Mouse (Mus musculus): ENCODE measurements at regions not wholly inside any gene's neighbourhood (a gene's known extent, or its start where the extent isn't known, plus 50 kb on each side); places are given as distances from the start of the nearest gene placed in this dataset.

DNA sequence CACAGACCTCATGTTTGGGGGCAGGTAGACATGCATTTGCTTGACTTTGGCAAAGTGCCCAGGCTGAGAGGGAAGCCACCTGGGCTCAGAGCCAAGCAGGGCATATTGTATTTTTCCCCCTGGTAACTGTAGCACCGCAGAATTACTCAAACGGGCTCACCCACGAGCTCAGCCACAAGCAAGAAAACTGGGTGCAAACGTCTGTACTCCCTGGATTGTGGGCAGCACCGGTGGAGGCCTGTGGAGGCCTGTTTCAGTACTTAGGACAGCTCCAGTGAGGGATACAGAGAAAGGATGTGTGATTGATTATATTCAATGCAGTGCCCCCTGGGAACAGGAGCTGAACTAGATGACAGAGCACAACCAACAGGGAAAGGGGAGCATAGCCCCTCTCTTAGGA is 135.6 kb upstream of the Vstm2b start:
- peaks cover 0 to 4% of the 10 kb centered on the region in 2 experiments; a peak in 1 of 4 replicates for H3K4me1 ChIP-seq (ENCODE audit: control insufficient read depth in 2 of 2, insufficient read depth in 2 of 2, low read length in 2 of 2, poor library complexity in 1 of 2)
- H3K9ac ChIP-seq (ENCODE audit: insufficient read depth, low read depth, low read length, poor library complexity, severe bottlenecking) = no peak overlapping the region
- no peaks in the 10 kb centered on the region for H3K36me3 ChIP-seq (ENCODE audit: control insufficient read depth, insufficient read depth, low read length, poor library complexity, severe bottlenecking)
- no peak overlapping the region for H3K27ac ChIP-seq (ENCODE audit: insufficient read depth, low read depth, low read length, poor library complexity, severe bottlenecking)
- no peaks in the 10 kb centered on the region for H3K9me3 ChIP-seq (ENCODE audit: control insufficient read depth, insufficient read depth, low read depth, low read length)
- no peak for DNase-seq (ENCODE audit: low read depth, low spot score)
- H3K4me3 ChIP-seq (ENCODE audit: insufficient read depth in 1 of 2, low read depth in 1 of 2, low read length in 2 of 2, poor library complexity in 1 of 2, severe bottlenecking in 1 of 2) = no peak overlapping the region
- in situ Hi-C loops (cut with MboI; ENCODE audit: low sequenced_read_pairs in 2 of 2, unreplicated experiment in 2 of 2) = no loop called here
- no peak for TF ChIP-seq HCFC1 (IDR thresholded peaks at IDR 0.05; ENCODE audit: borderline replicate concordance, insufficient read depth, low read length)
- no peak for TF ChIP-seq MAFK (IDR thresholded peaks at IDR 0.05; ENCODE audit: insufficient read depth, low read depth, low read length)
- no peak for TF ChIP-seq ZC3H11A (IDR thresholded peaks at IDR 0.05; ENCODE audit: borderline replicate concordance, low read depth, low read length)

DNA sequence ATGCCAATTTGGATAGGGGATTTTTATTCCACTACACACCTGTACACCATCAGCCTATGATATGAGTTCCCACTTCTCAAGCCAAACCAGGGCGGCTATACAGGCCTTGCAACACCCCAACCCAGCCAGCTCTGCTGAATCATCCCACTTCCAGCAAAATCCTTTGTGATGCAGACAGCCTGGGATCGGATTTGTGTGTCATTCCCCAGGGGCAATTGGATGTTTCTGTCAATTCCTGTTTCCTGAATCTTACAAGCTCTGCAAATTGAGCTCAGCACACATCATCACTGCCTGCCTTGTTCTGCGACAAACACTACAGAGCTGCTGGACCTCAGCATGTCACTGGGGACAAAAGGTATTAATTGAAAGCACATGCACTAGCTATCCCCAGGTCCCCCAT is 132.0 kb upstream of the Vstm2b start:
- no peaks in the 10 kb centered on the region for H3K9me3 ChIP-seq (ENCODE audit: control insufficient read depth, insufficient read depth, low read depth, low read length)
- H3K4me1 ChIP-seq (ENCODE audit: control insufficient read depth in 2 of 2, insufficient read depth in 2 of 2, low read length in 2 of 2, poor library complexity in 1 of 2) = peaks cover 0 to 4% of the 10 kb centered on the region in 2 experiments; a peak in 1 of 4 replicates
- no peaks in the 10 kb centered on the region for H3K36me3 ChIP-seq (ENCODE audit: control insufficient read depth, insufficient read depth, low read length, poor library complexity, severe bottlenecking)
- no peak overlapping the region for H3K9ac ChIP-seq (ENCODE audit: insufficient read depth, low read depth, low read length, poor library complexity, severe bottlenecking)
- TF ChIP-seq HCFC1 (IDR thresholded peaks at IDR 0.05; ENCODE audit: borderline replicate concordance, insufficient read depth, low read length) = no peak
- TF ChIP-seq CHD2 (IDR thresholded peaks at IDR 0.05; ENCODE audit: low read depth, low read length) = no peak
- no peak for TF ChIP-seq ZNF384 (IDR thresholded peaks at IDR 0.05; ENCODE audit: low read depth, low read length)
- TF ChIP-seq MAFK (IDR thresholded peaks at IDR 0.05; ENCODE audit: insufficient read depth, low read depth, low read length) = peak; percentile 46; the same call in 1 of the 2 replicates
- TF ChIP-seq ZC3H11A (IDR thresholded peaks at IDR 0.05; ENCODE audit: borderline replicate concordance, low read depth, low read length) = no peak
- no peak overlapping the region for H3K4me3 ChIP-seq (ENCODE audit: insufficient read depth in 1 of 2, low read depth in 1 of 2, low read length in 2 of 2, poor library complexity in 1 of 2, severe bottlenecking in 1 of 2)
- DNase-seq (ENCODE audit: low read depth, low spot score) = no peak
- no peak overlapping the region for H3K27ac ChIP-seq (ENCODE audit: insufficient read depth, low read depth, low read length, poor library complexity, severe bottlenecking)
- in situ Hi-C loops (cut with MboI; ENCODE audit: low sequenced_read_pairs in 2 of 2, unreplicated experiment in 2 of 2) = no loop called here

- Histone ChIP-seq H3K27ac (ENCODE audit: insufficient read depth, low read depth, low read length, poor library complexity, severe bottlenecking) (no peak overlapping the region), H3K36me3 (ENCODE audit: control insufficient read depth, insufficient read depth, low read length, poor library complexity, severe bottlenecking) (no peaks in the 10 kb centered on the region), H3K4me1 (ENCODE audit: control insufficient read depth in 2 of 2, insufficient read depth in 2 of 2, low read length in 2 of 2, poor library complexity in 1 of 2) (peaks cover 0 to 5% of the 10 kb centered on the region in 2 experiments; a peak in 1 of 4 replicates), H3K9me3 (ENCODE audit: control insufficient read depth, insufficient read depth, low read depth, low read length) (no peaks in the 10 kb centered on the region), H3K9ac (ENCODE audit: insufficient read depth, low read depth, low read length, poor library complexity, severe bottlenecking) (no peak overlapping the region), H3K4me3 (ENCODE audit: insufficient read depth in 1 of 2, low read depth in 1 of 2, low read length in 2 of 2, poor library complexity in 1 of 2, severe bottlenecking in 1 of 2) (no peak overlapping the region)
- in situ Hi-C loops (cut with MboI; ENCODE audit: low sequenced_read_pairs in 2 of 2, unreplicated experiment in 2 of 2) = no loop called here
- DNase-seq (ENCODE audit: low read depth, low spot score) = no peak
- TF ChIP-seq CHD2 (IDR thresholded peaks at IDR 0.05; ENCODE audit: low read depth, low read length) (no peak), HCFC1 (IDR thresholded peaks at IDR 0.05; ENCODE audit: borderline replicate concordance, insufficient read depth, low read length) (no peak), ZNF384 (IDR thresholded peaks at IDR 0.05; ENCODE audit: low read depth, low read length) (no peak), ZC3H11A (IDR thresholded peaks at IDR 0.05; ENCODE audit: borderline replicate concordance, low read depth, low read length) (no peak), MAFK (IDR thresholded peaks at IDR 0.05; ENCODE audit: insufficient read depth, low read depth, low read length) (no peak)
Measured at GRCm38 (mm10) chr7:40776220-40776619, 121.9 kb upstream of the Vstm2b start.

DNA sequence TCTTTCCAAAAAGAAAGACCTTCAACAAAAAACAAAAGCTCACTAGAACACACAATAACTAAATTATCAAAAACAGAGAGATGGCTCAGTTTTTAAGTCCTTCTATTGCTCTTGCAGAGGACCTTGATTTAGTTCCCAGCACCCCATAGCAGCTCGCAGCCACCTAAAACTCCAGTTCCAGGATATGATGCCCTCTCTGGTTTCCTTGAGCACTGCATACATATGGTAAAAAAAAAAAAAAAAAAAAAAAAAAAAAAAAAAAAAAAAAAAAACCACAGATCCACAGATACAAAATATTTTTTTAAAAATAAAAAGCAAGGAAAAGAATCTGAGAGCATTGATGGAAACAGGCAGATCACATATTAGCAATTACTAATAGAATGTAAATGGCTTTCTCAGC is 113.2 kb upstream of the Vstm2b start:
- DNase-seq (ENCODE audit: low read depth, low spot score) = no peak
- H3K27ac ChIP-seq (ENCODE audit: insufficient read depth, low read depth, low read length, poor library complexity, severe bottlenecking) = no peak overlapping the region
- no peaks in the 10 kb centered on the region for H3K36me3 ChIP-seq (ENCODE audit: control insufficient read depth, insufficient read depth, low read length, poor library complexity, severe bottlenecking)
- H3K4me3 ChIP-seq (ENCODE audit: insufficient read depth in 1 of 2, low read depth in 1 of 2, low read length in 2 of 2, poor library complexity in 1 of 2, severe bottlenecking in 1 of 2) = no peak overlapping the region
- H3K9ac ChIP-seq (ENCODE audit: insufficient read depth, low read depth, low read length, poor library complexity, severe bottlenecking) = no peak overlapping the region
- in situ Hi-C loops (cut with MboI; ENCODE audit: low sequenced_read_pairs in 2 of 2, unreplicated experiment in 2 of 2) = no loop called here
- TF ChIP-seq ZNF384 (IDR thresholded peaks at IDR 0.05; ENCODE audit: low read depth, low read length) (peak; percentile 93), CHD2 (IDR thresholded peaks at IDR 0.05; ENCODE audit: low read depth, low read length) (no peak)
- H3K9me3 ChIP-seq (ENCODE audit: control insufficient read depth, insufficient read depth, low read depth, low read length) = no peaks in the 10 kb centered on the region
- H3K4me1 ChIP-seq (ENCODE audit: control insufficient read depth in 2 of 2, insufficient read depth in 2 of 2, low read length in 2 of 2, poor library complexity in 1 of 2) = no peaks in the 10 kb centered on the region; a peak in 1 of 4 replicates

GRCm38 (mm10) chr7:40786758-40787157 is 111.4 kb upstream of the Vstm2b start:
- no peak overlapping the region for H3K9ac ChIP-seq (ENCODE audit: insufficient read depth, low read depth, low read length, poor library complexity, severe bottlenecking)
- H3K4me1 ChIP-seq (ENCODE audit: control insufficient read depth in 2 of 2, insufficient read depth in 2 of 2, low read length in 2 of 2, poor library complexity in 1 of 2) = no peaks in the 10 kb centered on the region; a peak in 1 of 4 replicates
- H3K4me3 ChIP-seq (ENCODE audit: insufficient read depth in 1 of 2, low read depth in 1 of 2, low read length in 2 of 2, poor library complexity in 1 of 2, severe bottlenecking in 1 of 2) = no peak overlapping the region
- H3K27ac ChIP-seq (ENCODE audit: insufficient read depth, low read depth, low read length, poor library complexity, severe bottlenecking) = no peak overlapping the region
- TF ChIP-seq MAFK (IDR thresholded peaks at IDR 0.05; ENCODE audit: insufficient read depth, low read depth, low read length) (peak; percentile 56), ZC3H11A (IDR thresholded peaks at IDR 0.05; ENCODE audit: borderline replicate concordance, low read depth, low read length) (no peak)
- H3K9me3 ChIP-seq (ENCODE audit: control insufficient read depth, insufficient read depth, low read depth, low read length) = no peaks in the 10 kb centered on the region
- H3K36me3 ChIP-seq (ENCODE audit: control insufficient read depth, insufficient read depth, low read length, poor library complexity, severe bottlenecking) = no peaks in the 10 kb centered on the region
- no peak for DNase-seq (ENCODE audit: low read depth, low spot score)
- in situ Hi-C loops (cut with MboI; ENCODE audit: low sequenced_read_pairs in 2 of 2, unreplicated experiment in 2 of 2) = no loop called here
